Mouse (Mus musculus) midbrain, embryonic 11.5 days (tissue): ENCODE results near the gene Krt18. TPM values are rescaled to one million over a fixed set of nuclear protein-coding genes. Genes with fewer than 3 reads are reported as not detected.

Experiments
- ATAC-seq: fragments of 200-750 bp; cut with Nextera tagmentation; 2 replicates; pipeline ENCODE4 v1.8.0; 2017; ENCODE audit warnings: moderate TSS enrichment, moderate library complexity; ENCODE audit not compliant: low FRiP score
- DNase-seq: peaks from one replicate; pipeline ENCODE4 v3.0.0; 2015; ENCODE audit warnings: low spot score; ENCODE audit errors: missing footprints
- H3K27ac ChIP-seq: fragments of 300-500 bp; sonication (generic); 2 replicates; pipeline ENCODE4 v1.5.1; 2014; ENCODE audit warnings: low read depth, low read length
- H3K27me3 ChIP-seq: fragments of 300-500 bp; sonication (generic); 2 replicates; pipeline ENCODE4 v1.6.1; 2014; ENCODE audit warnings: mild to moderate bottlenecking, low read length, moderate library complexity, mixed read lengths; ENCODE audit not compliant: control insufficient read depth, insufficient read depth
- H3K36me3 ChIP-seq: fragments of 300-500 bp; sonication (generic); 2 replicates; pipeline ENCODE4 v1.6.1; 2014; ENCODE audit warnings: mild to moderate bottlenecking, low read length, moderate library complexity, mixed read lengths; ENCODE audit not compliant: control insufficient read depth, insufficient read depth
- H3K4me1 ChIP-seq: fragments of 300-500 bp; sonication (generic); 2 replicates; pipeline ENCODE4 v1.6.1; 2014; ENCODE audit warnings: low read length; ENCODE audit not compliant: control insufficient read depth, insufficient read depth
- H3K4me2 ChIP-seq: fragments of 300-500 bp; sonication (generic); 2 replicates; pipeline ENCODE4 v1.6.1; 2014; ENCODE audit warnings: mild to moderate bottlenecking, moderate library complexity
- H3K4me3 ChIP-seq: fragments of 300-500 bp; sonication (generic); 2 replicates; pipeline ENCODE4 v1.5.1; 2014; ENCODE audit warnings: low read depth, low read length
- H3K9ac ChIP-seq: fragments of 300-500 bp; sonication (generic); 2 replicates; pipeline ENCODE4 v1.6.1; 2014; ENCODE audit warnings: low read length
- H3K9me3 ChIP-seq: fragments of 300-500 bp; sonication (generic); 2 replicates; pipeline ENCODE4 v1.6.1; 2016; ENCODE audit warnings: low read length; ENCODE audit not compliant: control insufficient read depth
- WGBS: fragments of 180-500 bp; shearing (Covaris S2); extraction: QIAGEN DNeasy Blood & Tissue Kit; methylation state at CpG from one replicate; pipeline ENCODE4 v1.1.7; 2014; 5-methylcytosine and 5-hydroxymethylcytosine counted together
- polyA plus RNA-seq: library from polyadenylated mRNA; unstranded; fragments of >200 nt; fragmentation: Nextera tagmentation; extraction: Ambion mirVana; gene quantifications from 2 replicates; pipeline ENCODE4 v1.2.1, GENCODE M21; 2014

Krt18 gene
- 5.0 and 5.6 TPM in 2 replicates for polyA plus RNA-seq

DNA sequence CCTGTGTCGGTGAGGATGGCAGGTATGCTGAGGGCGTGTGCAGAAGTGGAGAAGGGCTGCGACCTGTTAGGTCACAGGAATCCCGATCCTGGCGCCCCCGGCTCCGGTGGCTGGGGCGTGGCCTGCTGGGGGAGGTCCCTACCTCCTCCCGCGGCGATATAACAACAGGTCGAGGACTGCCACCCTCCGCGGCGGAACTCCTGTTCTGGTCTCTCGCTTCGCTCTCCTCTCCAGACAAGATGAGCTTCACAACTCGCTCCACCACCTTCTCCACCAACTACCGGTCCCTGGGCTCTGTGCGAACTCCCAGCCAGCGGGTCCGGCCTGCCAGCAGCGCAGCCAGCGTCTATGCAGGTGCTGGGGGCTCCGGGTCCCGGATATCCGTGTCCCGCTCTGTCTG, at the start of gene Krt18:
Gene Krt18 (plus strand): TSS at position 141 of the 400 bp plus-strand sequence.
- WGBS: 2% methylated on average over 27 of the region's 28 CpGs
- peaks cover 20% of the 10 kb centered on the region for H3K27me3 ChIP-seq
- peak within 1 kb of the TSS; percentile 14 for H3K4me3 ChIP-seq
- H3K36me3 ChIP-seq: no peaks in the 10 kb centered on the region
- peak within 1 kb of the TSS; percentile 38 for H3K4me2 ChIP-seq
- H3K9me3 ChIP-seq: no peaks in the 10 kb centered on the region
- no peak within 1 kb of the TSS for H3K27ac ChIP-seq
- H3K4me1 ChIP-seq: peaks cover 10% of the 10 kb centered on the region; the same call in 1 of the 2 replicates
- DNase-seq (peak; percentile 91), ATAC-seq (no peak)
- peak within 1 kb of the TSS; percentile 40 for H3K9ac ChIP-seq

DNA sequence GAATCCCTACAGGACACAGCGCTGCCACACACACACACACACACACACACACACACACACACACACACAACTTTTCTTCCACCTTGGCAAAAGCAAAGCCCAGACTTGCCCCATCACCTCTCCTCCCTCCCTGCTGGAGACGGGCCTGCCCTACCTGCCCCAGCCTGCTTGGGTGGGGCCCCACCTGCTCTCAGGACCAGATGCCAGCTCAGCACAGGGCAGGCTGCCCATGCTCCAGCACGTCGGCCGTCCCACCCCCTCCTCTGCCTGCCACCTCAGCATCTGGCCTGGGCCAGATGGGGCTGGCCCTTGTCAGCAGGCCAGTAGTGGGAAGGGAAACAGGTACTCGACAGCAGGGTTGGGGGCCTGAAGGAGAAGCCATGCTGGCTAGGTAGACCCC, 47.1 kb upstream of the Krt18 start:
- DNase-seq: no peak
- WGBS: 78% methylated on average over 6 of the region's 6 CpGs
- Histone ChIP-seq H3K4me2 (no peak overlapping the region), H3K9me3 (no peaks in the 10 kb centered on the region), H3K36me3 (no peaks in the 10 kb centered on the region), H3K4me1 (peaks cover 10% of the 10 kb centered on the region; the same call in 1 of the 2 replicates), H3K4me3 (no peak overlapping the region), H3K27me3 (no peaks in the 10 kb centered on the region), H3K9ac (no peak overlapping the region), H3K27ac (no peak overlapping the region)
- ATAC-seq: no peak

- H3K9ac ChIP-seq: peak overlapping the region; percentile 39; the same call in 1 of the 2 replicates
- no peak for DNase-seq
- 0 out of 2 replicates have a peak, but pooled peaks cover 5% of the 10 kb centered on the region for H3K4me1 ChIP-seq
- H3K4me2 ChIP-seq: peak overlapping the region; percentile 46
- H3K27me3 ChIP-seq: no peaks in the 10 kb centered on the region
- H3K4me3 ChIP-seq: no peak overlapping the region
- WGBS: 79% methylated on average over 13 of the region's 13 CpGs
- no peaks in the 10 kb centered on the region for H3K9me3 ChIP-seq
- no peak overlapping the region for H3K27ac ChIP-seq
- no peaks in the 10 kb centered on the region for H3K36me3 ChIP-seq
- ATAC-seq: no peak
Measured at GRCm38 (mm10) chr15:101983315-101983948, 44.5 kb upstream of the Krt18 start.

- 4% methylated on average over 15 of the region's 15 CpGs for WGBS
- peak overlapping the region; percentile 46 for H3K4me2 ChIP-seq
Measured at GRCm38 (mm10) chr15:101983949-101984601, 43.9 kb upstream of the Krt18 start.

DNA sequence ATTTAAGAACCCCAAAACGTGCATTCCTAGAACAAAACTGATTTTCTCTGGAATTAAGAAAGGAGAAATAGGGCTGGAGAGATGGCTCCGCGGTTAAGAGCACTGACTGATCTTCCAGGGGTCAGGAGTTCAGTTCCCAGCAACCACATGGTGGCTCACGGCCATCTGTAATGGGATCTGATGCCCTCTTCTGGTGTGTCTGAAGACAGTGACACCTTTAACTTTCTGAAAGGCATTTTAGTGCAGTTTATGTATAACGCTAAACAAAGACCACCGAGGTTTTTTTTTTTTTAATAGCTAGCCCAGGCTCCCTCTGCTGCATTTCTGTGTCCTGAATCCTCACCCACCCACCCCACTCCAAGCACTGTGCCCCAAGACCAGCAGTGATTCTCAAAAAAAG, 43.2 kb upstream of the Krt18 start:
- Histone ChIP-seq H3K4me3 (no peak overlapping the region), H3K27me3 (no peaks in the 10 kb centered on the region), H3K27ac (no peak overlapping the region), H3K4me2 (0 out of 2 replicates have a peak overlapping the region, but pooled peaks have one; percentile 17), H3K36me3 (no peaks in the 10 kb centered on the region), H3K9me3 (no peaks in the 10 kb centered on the region), H3K9ac (0 out of 2 replicates have a peak overlapping the region, but pooled peaks have one; percentile 12), H3K4me1 (0 out of 2 replicates have a peak, but pooled peaks cover 5% of the 10 kb centered on the region)
- no peak for DNase-seq
- 25% methylated on average over 6 of the region's 6 CpGs for WGBS
- no peak for ATAC-seq

More at GRCm38 (mm10) chr15:101983949-101984601, 43.9 kb upstream of the Krt18 start:
- H3K36me3 ChIP-seq: no peaks in the 10 kb centered on the region
- peak; percentile 93 for ATAC-seq
- H3K9ac ChIP-seq: peak overlapping the region; percentile 39; the same call in 1 of the 2 replicates
- H3K4me1 ChIP-seq: 0 out of 2 replicates have a peak, but pooled peaks cover 5% of the 10 kb centered on the region
- H3K9me3 ChIP-seq: no peaks in the 10 kb centered on the region
- H3K27ac ChIP-seq: no peak overlapping the region
- H3K27me3 ChIP-seq: no peaks in the 10 kb centered on the region
- peak overlapping the region; percentile 21 for H3K4me3 ChIP-seq
- peak; percentile 99 for DNase-seq

DNA sequence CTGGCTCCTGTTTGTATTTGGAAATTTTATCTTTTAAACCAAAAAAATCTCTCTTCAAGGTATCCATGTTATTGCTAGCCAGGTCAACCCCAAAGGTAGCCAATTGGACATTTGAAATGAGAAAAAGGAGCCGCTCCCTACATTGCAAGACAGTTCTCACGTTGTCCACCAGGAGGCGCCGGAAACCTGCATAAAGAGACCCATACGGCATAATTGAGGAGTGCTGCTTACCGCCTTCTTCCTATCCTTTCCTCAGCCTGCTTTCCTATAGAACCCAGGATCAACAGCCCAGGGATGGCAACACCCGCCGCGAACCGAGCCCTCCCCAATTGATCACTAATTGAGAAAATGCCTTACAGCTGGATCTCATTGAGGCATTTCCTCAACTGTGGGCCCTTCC, 39.9 kb upstream of the Krt18 start:
- WGBS: under 1% methylated on average over 10 of the region's 10 CpGs
- ATAC-seq: no peak

GRCm38 (mm10) chr15:101988714-101989113, 39.3 kb upstream of the Krt18 start:
- H3K9ac ChIP-seq: no peak overlapping the region
- no peak overlapping the region for H3K4me2 ChIP-seq
- H3K9me3 ChIP-seq: no peaks in the 10 kb centered on the region
- no peaks in the 10 kb centered on the region for H3K36me3 ChIP-seq
- DNase-seq: no peak
- 69% methylated on average over 8 of the region's 8 CpGs for WGBS
- no peak overlapping the region for H3K4me3 ChIP-seq
- 0 out of 2 replicates have a peak, but pooled peaks cover 3% of the 10 kb centered on the region for H3K4me1 ChIP-seq
- H3K27ac ChIP-seq: no peak overlapping the region
- no peaks in the 10 kb centered on the region for H3K27me3 ChIP-seq
- no peak for ATAC-seq

More for the DNA sequence above, 39.9 kb upstream of the Krt18 start:
- no peak overlapping the region for H3K4me2 ChIP-seq
- no peak overlapping the region for H3K27ac ChIP-seq
- 0 out of 2 replicates have a peak, but pooled peaks cover 5% of the 10 kb centered on the region for H3K4me1 ChIP-seq
- H3K27me3 ChIP-seq: no peaks in the 10 kb centered on the region
- DNase-seq: peak; percentile 98
- H3K9me3 ChIP-seq: no peaks in the 10 kb centered on the region
- H3K36me3 ChIP-seq: no peaks in the 10 kb centered on the region
- H3K9ac ChIP-seq: no peak overlapping the region
- H3K4me3 ChIP-seq: no peak overlapping the region

GRCm38 (mm10) chr15:101990946-101991345, 37.0 kb upstream of the Krt18 start:
- Histone ChIP-seq H3K4me1 (no peaks in the 10 kb centered on the region), H3K27me3 (no peaks in the 10 kb centered on the region), H3K9ac (no peak overlapping the region), H3K4me3 (no peak overlapping the region), H3K4me2 (no peak overlapping the region), H3K27ac (no peak overlapping the region), H3K9me3 (peaks cover 4% of the 10 kb centered on the region; the same call in 1 of the 2 replicates), H3K36me3 (no peaks in the 10 kb centered on the region)
- DNase-seq (peak; percentile 41), ATAC-seq (no peak)
- WGBS: 94% methylated on average over 6 of the region's 6 CpGs

DNA sequence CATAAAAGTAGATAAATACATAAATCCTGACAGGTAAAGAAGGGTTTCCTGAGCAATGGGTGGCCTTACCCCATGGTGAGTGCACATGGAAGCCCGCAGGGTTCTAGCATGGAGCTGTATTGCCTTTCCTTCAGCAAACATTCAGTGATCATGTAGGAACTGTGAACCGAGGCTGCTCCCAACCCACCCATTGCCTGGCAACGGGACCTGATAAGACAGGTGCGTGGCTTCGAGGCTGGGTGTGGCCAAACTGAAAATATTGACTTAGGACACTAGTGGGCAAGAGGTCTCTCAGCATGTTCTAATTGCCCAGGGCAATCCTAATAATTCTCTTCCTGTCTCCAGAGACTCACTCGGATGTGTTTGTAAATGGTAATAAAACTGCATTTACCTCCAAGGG, 33.6 kb upstream of the Krt18 start:
- Histone ChIP-seq H3K9me3 (peaks cover 4% of the 10 kb centered on the region; the same call in 1 of the 2 replicates), H3K4me2 (no peak overlapping the region), H3K36me3 (no peaks in the 10 kb centered on the region), H3K4me3 (no peak overlapping the region), H3K27ac (no peak overlapping the region), H3K9ac (no peak overlapping the region), H3K4me1 (no peaks in the 10 kb centered on the region), H3K27me3 (no peaks in the 10 kb centered on the region)
- DNase-seq (peak; percentile 72), ATAC-seq (no peak)
- 91% methylated on average over 6 of the region's 6 CpGs for WGBS
